Mouse (Mus musculus) common myeloid progenitor, adult 5-6 weeks (primary cell): ENCODE results near the gene Akap7. TPM values are rescaled to one million over a fixed set of nuclear protein-coding genes. Genes with fewer than 3 reads are reported as not detected.

Experiments used
- ATAC-seq: replicated peaks from 2 replicates; pipeline ENCODE4 v1.8.0; 2016; ENCODE audit warnings: low read depth, mild to moderate bottlenecking, moderate TSS enrichment, inconsistent platforms; ENCODE audit not compliant: poor library complexity, severe bottlenecking
- total RNA-seq: library from RNA; stranded (forward); fragments of 200-1000, 187-1606 nt; gene quantifications from 2 replicates; pipeline ENCODE4 v1.2.3, GENCODE M21; 2017

Gene Akap7
- 24.2 and 32.4 TPM in 2 replicates for total RNA-seq

DNA sequence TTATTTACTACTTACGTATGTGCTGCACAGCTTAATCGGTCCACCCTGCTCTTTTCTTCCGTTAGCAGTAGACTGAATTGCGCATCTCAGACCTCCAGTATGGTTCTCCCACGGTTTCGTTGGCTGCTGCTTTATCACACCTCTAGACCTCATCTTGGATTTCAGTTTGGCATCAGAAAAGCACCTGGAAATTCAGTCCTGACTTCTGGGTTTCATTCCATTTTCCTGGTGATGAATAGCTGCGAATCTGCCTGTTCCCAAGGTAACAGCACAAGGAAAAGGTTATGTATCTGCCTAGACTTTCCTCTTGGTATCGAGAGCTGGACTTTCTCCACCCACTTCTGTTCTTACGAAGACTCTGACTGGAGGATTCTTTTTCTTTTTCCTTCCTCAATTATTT is at the start of gene Akap7:
Gene Akap7 (minus strand): TSS at position 101 of the 400 bp plus-strand sequence.
- no peak for ATAC-seq

DNA sequence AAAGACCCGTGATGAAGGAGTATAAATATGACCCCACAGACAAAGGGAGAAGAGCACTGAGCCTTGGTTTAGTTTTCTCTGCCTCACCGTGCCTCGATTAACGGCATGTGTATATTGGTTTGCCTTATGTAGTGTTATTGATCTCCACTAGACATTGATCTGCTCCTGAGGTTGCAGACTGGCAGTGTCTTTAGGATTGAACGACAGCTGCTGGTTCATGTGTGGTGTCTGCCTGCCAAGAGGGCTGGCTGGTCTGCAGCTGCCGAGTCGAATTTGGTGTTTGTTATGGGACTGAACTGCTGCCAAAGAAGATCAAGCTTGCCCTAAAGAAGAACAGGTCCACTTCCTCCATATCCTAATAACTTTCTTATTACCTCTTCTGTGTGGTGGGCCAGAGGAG is 46.7 kb upstream of the Akap7 start:
- no peak for ATAC-seq

DNA sequence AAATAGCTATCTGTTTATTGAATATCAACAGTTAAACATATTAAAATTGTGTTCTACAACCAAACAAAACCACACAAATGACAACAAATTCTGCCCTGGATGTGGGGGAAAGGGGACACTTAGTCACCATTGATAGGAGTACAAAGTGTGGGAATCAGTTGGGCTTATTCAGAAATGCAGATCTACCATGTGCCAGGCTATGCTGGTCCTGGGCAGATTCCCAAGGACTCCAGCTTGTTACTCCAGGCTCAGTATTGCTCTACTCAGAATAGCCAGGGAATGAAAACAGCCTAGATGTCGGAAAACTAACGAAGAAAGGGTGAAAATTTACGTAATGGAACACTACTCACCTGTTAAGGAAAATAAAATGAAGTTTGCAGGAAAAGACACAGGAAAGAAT is 46.3 kb upstream of the Akap7 start:
- ATAC-seq = no peak

- peak; percentile 54; the same call in 1 of the 2 replicates for ATAC-seq
Observed at GRCm38 (mm10) chr10:25342801-25343200, 35.1 kb upstream of the Akap7 start.

DNA sequence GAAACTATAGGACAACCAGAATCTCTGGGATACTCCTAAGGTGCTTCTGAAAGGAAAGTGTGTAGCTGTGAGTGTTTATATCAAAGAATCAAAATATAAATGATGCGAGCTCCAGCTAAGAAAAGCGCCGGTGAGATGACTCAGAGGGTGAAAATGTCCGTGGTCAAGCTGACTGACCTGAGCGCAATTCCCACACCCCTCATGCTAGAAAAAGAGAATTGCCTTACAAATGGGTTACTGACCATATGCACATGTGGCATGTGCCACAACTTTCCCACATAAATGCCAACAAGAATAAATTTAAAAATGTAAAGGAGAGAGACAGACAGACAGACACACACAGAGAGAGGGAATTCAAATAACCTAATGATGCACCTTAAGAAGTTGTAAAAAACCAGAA is 33.0 kb upstream of the Akap7 start:
- no peak for ATAC-seq

GRCm38 (mm10) chr10:25333390-25334079 is 25.9 kb upstream of the Akap7 start:
- no peak for ATAC-seq

DNA sequence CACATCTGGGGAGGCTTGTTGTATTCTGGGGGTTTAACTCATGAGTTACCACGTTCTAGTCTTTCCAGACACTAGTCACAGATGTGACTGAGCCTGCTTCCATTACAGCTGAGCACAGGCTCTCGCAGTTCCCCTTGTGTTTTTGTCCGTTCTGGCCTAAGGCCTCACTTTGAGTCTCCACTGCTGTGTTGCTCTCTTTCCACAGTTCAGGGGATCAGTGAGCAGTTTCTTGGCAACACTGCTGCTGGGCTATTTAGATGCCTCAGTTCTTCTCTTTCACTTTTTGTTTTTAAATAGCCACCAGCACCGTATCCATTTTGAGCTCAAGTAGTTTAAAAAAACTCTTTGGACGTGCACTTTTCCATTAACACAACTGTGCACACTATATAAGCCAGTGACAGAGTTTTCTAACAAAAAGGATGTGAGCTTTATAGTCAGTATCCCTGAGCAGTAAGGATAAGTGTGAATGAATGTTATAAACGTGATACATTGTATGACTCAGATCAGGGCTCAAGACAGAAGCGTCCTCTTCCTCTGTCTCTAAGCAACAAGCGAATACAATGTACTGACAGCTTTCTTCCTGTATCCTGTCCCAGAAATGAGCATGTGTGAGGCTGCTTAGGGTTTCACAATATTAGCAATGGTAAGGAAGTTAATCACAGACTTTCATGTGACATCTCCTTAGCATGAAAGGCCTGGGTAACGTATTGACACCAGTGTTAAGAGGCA is 23.8 kb upstream of the Akap7 start:
- peak; percentile 98 for ATAC-seq

DNA sequence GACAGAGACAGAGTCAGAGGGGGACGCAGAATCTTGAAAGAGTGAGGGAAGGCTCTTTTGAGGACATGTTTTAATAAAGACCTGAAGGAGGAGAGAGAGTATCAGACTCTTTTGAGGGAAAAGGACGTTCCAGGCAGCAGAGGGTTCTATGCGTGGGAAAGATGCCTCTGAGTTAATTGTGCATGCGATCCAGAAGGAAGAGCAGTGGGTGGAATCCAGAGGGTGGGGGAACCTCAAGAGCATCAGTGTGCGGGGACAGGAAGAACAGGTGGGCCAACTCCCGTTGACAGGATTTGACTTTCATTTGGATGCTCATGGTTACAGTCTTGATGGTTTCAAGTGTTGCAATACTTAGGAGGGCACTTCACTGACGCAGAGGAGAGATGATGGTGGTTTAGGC is 22.4 kb upstream of the Akap7 start:
- ATAC-seq = no peak

DNA sequence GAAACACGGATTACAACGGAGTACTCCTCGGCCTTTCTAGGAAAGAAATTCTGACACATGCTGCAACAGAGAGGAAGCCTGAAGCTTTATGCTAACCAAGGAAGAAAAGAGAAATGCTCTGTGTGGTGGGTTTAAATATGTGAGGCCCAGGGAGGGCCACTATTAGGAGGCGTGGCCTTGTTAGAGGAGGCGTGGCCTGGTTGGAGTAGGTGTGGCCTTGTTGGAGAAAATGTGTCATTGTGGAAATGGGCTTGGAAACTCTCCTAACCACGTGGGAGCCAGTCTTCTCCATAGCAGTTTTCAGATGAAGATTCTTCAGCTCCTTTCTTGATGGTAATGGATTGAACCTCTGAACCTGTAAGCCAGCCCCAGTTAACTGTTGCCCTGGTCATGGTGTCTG is 19.8 kb upstream of the Akap7 start:
- no peak for ATAC-seq

DNA sequence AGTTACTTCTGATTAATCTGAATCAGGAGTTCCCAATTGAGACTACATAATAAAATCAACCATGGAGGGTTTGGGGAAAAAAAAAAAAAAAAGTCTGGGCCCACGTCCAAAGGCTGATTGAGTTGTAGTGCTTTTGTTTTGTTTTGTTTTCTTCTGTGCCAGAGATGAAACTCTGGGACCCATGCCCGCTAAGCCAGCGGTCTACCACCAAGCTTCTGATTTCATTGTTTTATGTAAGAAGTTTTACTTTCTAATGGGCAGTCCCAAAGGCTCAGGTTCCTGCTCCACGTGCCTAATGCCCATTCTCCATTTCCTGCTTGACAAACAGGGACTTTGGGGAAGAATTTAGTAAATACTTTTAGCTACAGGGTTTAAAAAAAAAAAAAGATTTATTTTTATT is 18.0 kb upstream of the Akap7 start:
- ATAC-seq = no peak

- ATAC-seq = no peak
Observed at GRCm38 (mm10) chr10:25321198-25321597, 13.5 kb upstream of the Akap7 start.

GRCm38 (mm10) chr10:25319531-25319930 is 11.9 kb upstream of the Akap7 start:
- no peak for ATAC-seq

DNA sequence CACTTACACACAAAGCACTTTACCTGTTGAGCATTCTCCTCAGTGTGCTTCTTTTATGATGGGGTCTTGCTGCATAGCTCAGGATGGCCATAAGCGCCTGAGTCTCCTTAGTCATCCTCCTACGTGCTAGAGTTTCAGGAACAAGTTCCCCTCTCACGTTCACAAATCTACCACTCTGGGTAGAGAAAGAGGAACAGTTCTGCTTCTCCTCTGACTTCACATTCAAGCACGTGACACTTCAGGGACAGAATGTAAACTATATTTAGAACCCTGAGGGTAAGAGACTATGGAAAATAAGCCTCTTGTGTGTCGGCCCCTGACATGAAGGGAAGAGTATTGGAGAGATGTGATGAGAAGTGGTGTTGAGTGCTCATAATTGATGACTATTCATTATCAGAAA is 10.7 kb upstream of the Akap7 start:
- ATAC-seq = peak; percentile 95

- no peak for ATAC-seq
Observed at GRCm38 (mm10) chr10:25317665-25318064, 10.0 kb upstream of the Akap7 start.

GRCm38 (mm10) chr10:25313856-25314584 is 6.3 kb upstream of the Akap7 start:
- ATAC-seq = no peak

DNA sequence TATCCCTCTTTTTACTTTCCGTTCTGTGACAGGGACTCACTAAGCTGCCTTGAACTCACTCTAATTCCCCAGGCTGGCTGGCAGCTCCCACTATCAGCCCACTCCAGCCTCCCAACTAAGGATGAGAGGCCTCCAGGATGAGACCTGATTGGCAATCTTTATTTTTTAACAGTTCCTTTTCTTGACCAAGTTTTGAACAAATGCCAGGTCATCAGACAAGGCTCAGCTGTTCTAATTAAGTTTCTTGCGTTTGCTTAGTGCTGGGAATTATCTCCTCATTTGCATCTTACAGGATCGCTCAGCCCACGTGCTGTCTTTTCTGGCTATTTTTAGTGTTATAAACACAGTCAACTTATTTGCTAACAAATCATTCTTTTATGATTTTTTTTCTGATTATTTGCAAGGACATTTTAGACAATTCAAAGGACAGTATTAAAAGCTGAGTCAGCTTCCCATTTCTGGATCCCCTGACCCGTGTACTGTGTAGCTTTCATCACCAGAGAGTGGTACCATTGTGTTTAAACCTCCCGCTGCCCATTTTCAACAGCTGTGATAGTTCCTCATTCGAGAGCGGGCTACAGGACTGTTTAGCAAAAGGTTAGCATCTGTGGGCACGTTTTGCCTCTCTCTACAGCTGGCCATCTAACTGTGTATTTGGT is 4.0 kb upstream of the Akap7 start:
- ATAC-seq = peak; percentile 87

DNA sequence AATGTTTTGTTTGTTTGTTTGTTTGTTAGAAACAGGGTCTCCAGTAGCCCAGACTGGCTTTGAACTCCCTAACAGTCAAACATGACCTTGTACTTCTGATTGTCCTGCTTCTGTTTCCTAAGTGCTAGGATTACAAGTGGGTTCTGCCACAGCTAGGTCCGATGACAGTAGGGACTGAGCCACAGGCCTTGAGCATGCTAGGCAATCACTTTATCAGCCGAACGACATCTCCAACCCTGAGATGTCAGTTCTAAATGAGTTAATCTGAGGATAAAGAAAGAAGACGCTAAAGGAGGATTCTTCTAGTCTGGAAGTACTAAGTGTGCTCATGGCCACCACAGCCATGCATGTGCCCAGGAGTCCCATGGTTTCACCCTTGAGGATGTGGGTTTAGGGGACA is 3.1 kb upstream of the Akap7 start:
- ATAC-seq = no peak

- no peak for ATAC-seq
Observed at GRCm38 (mm10) chr10:25309996-25310395, 2.3 kb upstream of the Akap7 start.

- ATAC-seq = no peak
Observed at GRCm38 (mm10) chr10:25305146-25305545, 2.5 kb downstream of the Akap7 start.

DNA sequence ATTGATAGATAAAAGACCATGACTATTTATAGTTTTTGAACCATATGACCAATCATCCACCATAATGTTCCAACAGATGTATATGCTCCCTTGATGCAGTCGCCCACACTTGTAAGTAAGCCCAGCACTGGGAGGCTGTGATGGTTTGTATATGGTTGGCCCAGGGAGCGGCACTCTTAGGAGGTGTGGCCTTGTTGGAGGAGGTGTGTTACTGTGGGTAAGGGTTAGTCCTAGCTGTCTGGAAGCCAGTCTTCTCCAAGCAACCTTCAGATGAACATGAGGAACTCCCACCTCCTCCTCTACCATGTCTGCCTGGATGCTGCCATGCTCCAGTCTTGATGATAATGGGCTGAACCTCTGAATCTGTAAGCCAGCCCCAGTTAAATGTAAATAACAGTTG is 3.1 kb downstream of the Akap7 start:
- ATAC-seq = no peak
